Mouse (Mus musculus): ENCODE results near the gene Zfp729a. TPM values are rescaled to one million over a fixed set of nuclear protein-coding genes. Genes with fewer than 3 reads are reported as not detected.

The Zfp729a gene
- total and polyA plus RNA-seq, 2 experiments from 2014 or later: 1.0 to 2.5 TPM

GRCm38 (mm10) chr13:67652496-67652895 is 14.9 kb upstream of the Zfp729a start:
- DNase-seq (ENCODE audit: low spot score) (no peak), ATAC-seq (ENCODE audit: insufficient read depth, low read depth) (no peak)
- no peak for TF ChIP-seq CTCF (IDR thresholded peaks at IDR 0.05; ENCODE audit: low read depth)
- TF ChIP-seq EP300 (IDR thresholded peaks at IDR 0.05; ENCODE audit: low read depth): no peak
- H3K4me2 ChIP-seq (ENCODE audit: low read depth, low read length): no peak overlapping the region
- H3K4me3 ChIP-seq (ENCODE audit: low read depth, low read length): no peak overlapping the region
- no peaks in the 10 kb centered on the region for H3K4me1 ChIP-seq (ENCODE audit: control insufficient read depth, insufficient read depth)
- no peak overlapping the region for H3K27ac ChIP-seq (ENCODE audit: low read depth)
- no peaks in the 10 kb centered on the region for H3K9me3 ChIP-seq (replicated peaks; ENCODE audit: control insufficient read depth, low read length)
- no peaks in the 10 kb centered on the region for H3K36me3 ChIP-seq (replicated peaks; ENCODE audit: control insufficient read depth, insufficient read depth, low read length)
- H3K9ac ChIP-seq (replicated peaks; ENCODE audit: low read depth, low read length): no peak overlapping the region
- no peaks in the 10 kb centered on the region for H3K27me3 ChIP-seq (ENCODE audit: control insufficient read depth, insufficient read depth, low read length)
- WGBS: 52% methylated on average over 3 of the region's 3 CpGs

- TF ChIP-seq CTCF (IDR thresholded peaks at IDR 0.05; ENCODE audit: low read depth): no peak
- TF ChIP-seq EP300 (IDR thresholded peaks at IDR 0.05; ENCODE audit: low read depth): no peak
- no peak overlapping the region for H3K27ac ChIP-seq (ENCODE audit: low read depth)
- no peaks in the 10 kb centered on the region for H3K9me3 ChIP-seq (replicated peaks; ENCODE audit: control insufficient read depth, low read length)
- no peak for ATAC-seq (ENCODE audit: insufficient read depth, low read depth)
- H3K9ac ChIP-seq (replicated peaks; ENCODE audit: low read depth, low read length): no peak overlapping the region
- no peak for DNase-seq (ENCODE audit: low spot score)
- no peaks in the 10 kb centered on the region for H3K36me3 ChIP-seq (replicated peaks; ENCODE audit: control insufficient read depth, insufficient read depth, low read length)
- H3K4me2 ChIP-seq (ENCODE audit: low read depth, low read length): no peak overlapping the region
- WGBS: 78% methylated on average over 4 of the region's 4 CpGs
- no peak overlapping the region for H3K4me3 ChIP-seq (ENCODE audit: low read depth, low read length)
- no peaks in the 10 kb centered on the region for H3K27me3 ChIP-seq (ENCODE audit: control insufficient read depth, insufficient read depth, low read length)
- H3K4me1 ChIP-seq (ENCODE audit: control insufficient read depth, insufficient read depth): no peaks in the 10 kb centered on the region
Observed at GRCm38 (mm10) chr13:67610108-67610507, 27.5 kb downstream of the Zfp729a start.

- Histone ChIP-seq H3K4me2 (ENCODE audit: low read depth, low read length) (peak within 1 kb of the TSS; percentile 54), H3K36me3 (replicated peaks; ENCODE audit: control insufficient read depth, insufficient read depth, low read length) (no peaks in the 10 kb centered on the region), H3K27me3 (ENCODE audit: control insufficient read depth, insufficient read depth, low read length) (no peaks in the 10 kb centered on the region), H3K9me3 (replicated peaks; ENCODE audit: control insufficient read depth, low read length) (no peaks in the 10 kb centered on the region), H3K4me1 (ENCODE audit: control insufficient read depth, insufficient read depth) (no peaks in the 10 kb centered on the region), H3K9ac (replicated peaks; ENCODE audit: low read depth, low read length) (peak within 1 kb of the TSS; percentile 71), H3K4me3 (ENCODE audit: low read depth, low read length) (peak within 1 kb of the TSS; percentile 82), H3K27ac (ENCODE audit: low read depth) (peak within 1 kb of the TSS; percentile 70)
- TF ChIP-seq CTCF (IDR thresholded peaks at IDR 0.05; ENCODE audit: low read depth): peak; percentile 54
- TF ChIP-seq EP300 (IDR thresholded peaks at IDR 0.05; ENCODE audit: low read depth): no peak
- peak; percentile 95 for ATAC-seq (ENCODE audit: insufficient read depth, low read depth)
- 2% methylated on average over 20 of the region's 20 CpGs for WGBS
- DNase-seq (ENCODE audit: low spot score): peak; percentile 79
Observed at GRCm38 (mm10) chr13:67609066-67609876, 28.3 kb downstream of the Zfp729a start, which contains the start of gene Zfp729b. Gene Zfp729b, minus strand, starts transcription at chr13:67609707.

GRCm38 (mm10) chr13:67572591-67573189 is 64.9 kb downstream of the Zfp729a start:
- H3K27ac ChIP-seq (ENCODE audit: low read depth): no peak overlapping the region
- H3K36me3 ChIP-seq (replicated peaks; ENCODE audit: control insufficient read depth, insufficient read depth, low read length): no peaks in the 10 kb centered on the region
- no peak overlapping the region for H3K4me2 ChIP-seq (ENCODE audit: low read depth, low read length)
- no peak overlapping the region for H3K4me3 ChIP-seq (ENCODE audit: low read depth, low read length)
- no peaks in the 10 kb centered on the region for H3K4me1 ChIP-seq (ENCODE audit: control insufficient read depth, insufficient read depth)
- H3K9ac ChIP-seq (replicated peaks; ENCODE audit: low read depth, low read length): no peak overlapping the region
- no peak for TF ChIP-seq EP300 (IDR thresholded peaks at IDR 0.05; ENCODE audit: low read depth)
- no peak for TF ChIP-seq CTCF (IDR thresholded peaks at IDR 0.05; ENCODE audit: low read depth)
- H3K9me3 ChIP-seq (replicated peaks; ENCODE audit: control insufficient read depth, low read length): peaks cover 5% of the 10 kb centered on the region; the same call in 1 of the 2 replicates
- H3K27me3 ChIP-seq (ENCODE audit: control insufficient read depth, insufficient read depth, low read length): no peaks in the 10 kb centered on the region
- ATAC-seq (ENCODE audit: insufficient read depth, low read depth) (no peak), DNase-seq (ENCODE audit: low spot score) (no peak)
- WGBS: 54% methylated on average over 5 of the region's 5 CpGs

Other genes with a start within 250 kb of the Zfp729a start
- gene Zfp429, start 238.0 kb downstream of the Zfp729a start, total RNA-seq (2014; rRNA removed; ENCODE audit: low replicate concordance): 0.66 and 14.2 TPM in 2 replicates
- gene Zfp429, start 238.0 kb downstream of the Zfp729a start, polyA plus RNA-seq (2015; fragmentation: Nextera tagmentation; extraction: Ambion mirVana): 3.0 and 3.4 TPM in 2 replicates
- not detected in 2 replicates for gene Zfp459, start 216.4 kb downstream of the Zfp729a start, total RNA-seq (2014; rRNA removed; ENCODE audit: low replicate concordance)
- gene Zfp459, start 216.4 kb downstream of the Zfp729a start, polyA plus RNA-seq (2015; fragmentation: Nextera tagmentation; extraction: Ambion mirVana): 0.10 and 0.18 TPM in 2 replicates
- 0.70 and 6.4 TPM in 2 replicates for gene Zfp874a, start 186.2 kb downstream of the Zfp729a start, total RNA-seq (2014; rRNA removed; ENCODE audit: low replicate concordance)
- gene Zfp874a, start 186.2 kb downstream of the Zfp729a start, polyA plus RNA-seq (2015; fragmentation: Nextera tagmentation; extraction: Ambion mirVana): 3.6 and 4.2 TPM in 2 replicates
- gene Zfp874b, start 153.5 kb downstream of the Zfp729a start, total RNA-seq (2014; rRNA removed; ENCODE audit: low replicate concordance): 7.4 and 21.7 TPM in 2 replicates
- gene Zfp874b, start 153.5 kb downstream of the Zfp729a start, polyA plus RNA-seq (2015; fragmentation: Nextera tagmentation; extraction: Ambion mirVana): 1.5 and 4.3 TPM in 2 replicates
- gene Zfp58, start 137.2 kb downstream of the Zfp729a start, total RNA-seq (2014; rRNA removed; ENCODE audit: low replicate concordance): 0.11 and 1.7 TPM in 2 replicates
- gene Zfp58, start 137.2 kb downstream of the Zfp729a start, polyA plus RNA-seq (2015; fragmentation: Nextera tagmentation; extraction: Ambion mirVana): 4.1 and 4.6 TPM in 2 replicates
- not detected in 2 replicates for gene Gm26965, start 111.6 kb downstream of the Zfp729a start, total RNA-seq (2014; rRNA removed; ENCODE audit: low replicate concordance)
- 0.11 TPM in 1 of 2 replicates, not detected in the other for gene Gm26965, start 111.6 kb downstream of the Zfp729a start, polyA plus RNA-seq (2015; fragmentation: Nextera tagmentation; extraction: Ambion mirVana)
- 7.9 and 10.7 TPM in 2 replicates for gene Zfp87, start 111.6 kb downstream of the Zfp729a start, total RNA-seq (2014; rRNA removed; ENCODE audit: low replicate concordance)
- gene Zfp87, start 111.6 kb downstream of the Zfp729a start, polyA plus RNA-seq (2015; fragmentation: Nextera tagmentation; extraction: Ambion mirVana): 25.2 and 28.2 TPM in 2 replicates
- gene Zfp748, start 84.0 kb downstream of the Zfp729a start, total RNA-seq (2014; rRNA removed; ENCODE audit: low replicate concordance): 5.7 and 30.1 TPM in 2 replicates
- 3.1 and 3.4 TPM in 2 replicates for gene Zfp748, start 84.0 kb downstream of the Zfp729a start, polyA plus RNA-seq (2015; fragmentation: Nextera tagmentation; extraction: Ambion mirVana)
- gene Zfp729b, start 28.1 kb downstream of the Zfp729a start, total RNA-seq (2014; rRNA removed; ENCODE audit: low replicate concordance): 3.3 and 6.8 TPM in 2 replicates
- 1.7 and 1.9 TPM in 2 replicates for gene Zfp729b, start 28.1 kb downstream of the Zfp729a start, polyA plus RNA-seq (2015; fragmentation: Nextera tagmentation; extraction: Ambion mirVana)
- 1.6 TPM in 1 of 2 replicates, not detected in the other for gene Gm49345, start within 50 bp of the Zfp729a start, total RNA-seq (2014; rRNA removed; ENCODE audit: low replicate concordance)
- gene Gm49345, start within 50 bp of the Zfp729a start, polyA plus RNA-seq (2015; fragmentation: Nextera tagmentation; extraction: Ambion mirVana): 0.14 TPM in 1 of 2 replicates, not detected in the other
- gene Zfp738, start 49.3 kb upstream of the Zfp729a start, total RNA-seq (2014; rRNA removed; ENCODE audit: low replicate concordance): 3.4 and 16.8 TPM in 2 replicates
- 4.3 and 5.0 TPM in 2 replicates for gene Zfp738, start 49.3 kb upstream of the Zfp729a start, polyA plus RNA-seq (2015; fragmentation: Nextera tagmentation; extraction: Ambion mirVana)
- 1.7 and 9.4 TPM in 2 replicates for gene Zfp65, start 91.4 kb upstream of the Zfp729a start, total RNA-seq (2014; rRNA removed; ENCODE audit: low replicate concordance)
- 2.5 and 2.8 TPM in 2 replicates for gene Zfp65, start 91.4 kb upstream of the Zfp729a start, polyA plus RNA-seq (2015; fragmentation: Nextera tagmentation; extraction: Ambion mirVana)
- gene Zfp85, start 117.4 kb upstream of the Zfp729a start, total RNA-seq (2014; rRNA removed; ENCODE audit: low replicate concordance): 1.5 and 3.0 TPM in 2 replicates
- 2.0 and 2.2 TPM in 2 replicates for gene Zfp85, start 117.4 kb upstream of the Zfp729a start, polyA plus RNA-seq (2015; fragmentation: Nextera tagmentation; extraction: Ambion mirVana)
- gene Zfp493, start 141.9 kb upstream of the Zfp729a start, total RNA-seq (2014; rRNA removed; ENCODE audit: low replicate concordance): not detected in 2 replicates
- gene Zfp493, start 141.9 kb upstream of the Zfp729a start, polyA plus RNA-seq (2015; fragmentation: Nextera tagmentation; extraction: Ambion mirVana): 0.25 and 0.33 TPM in 2 replicates
- gene Zfp273, start 175.9 kb upstream of the Zfp729a start, total RNA-seq (2014; rRNA removed; ENCODE audit: low replicate concordance): 0.85 and 2.5 TPM in 2 replicates
- gene Zfp273, start 175.9 kb upstream of the Zfp729a start, polyA plus RNA-seq (2015; fragmentation: Nextera tagmentation; extraction: Ambion mirVana): 3.2 and 3.3 TPM in 2 replicates
- gene Gm10037, start 193.3 kb upstream of the Zfp729a start, total RNA-seq (2014; rRNA removed; ENCODE audit: low replicate concordance): not detected in 2 replicates
- gene Gm10037, start 193.3 kb upstream of the Zfp729a start, polyA plus RNA-seq (2015; fragmentation: Nextera tagmentation; extraction: Ambion mirVana): 0.67 and 0.97 TPM in 2 replicates
- not detected in 2 replicates for gene BC048507, start 225.5 kb upstream of the Zfp729a start, total RNA-seq (2014; rRNA removed; ENCODE audit: low replicate concordance)
- not detected in 2 replicates for gene BC048507, start 225.5 kb upstream of the Zfp729a start, polyA plus RNA-seq (2015; fragmentation: Nextera tagmentation; extraction: Ambion mirVana)

All from heart, postnatal 0 days (tissue).